Mouse (Mus musculus) left cerebral cortex, adult 2 months (tissue): ENCODE measurements at regions not wholly inside any gene's neighbourhood (a gene's known extent, or its start where the extent isn't known, plus 50 kb on each side); places are given as distances from the start of the nearest gene placed in this dataset.

Source experiments
- DNase-seq, 2 experiments: peaks; one replicate each; pipeline ENCODE4 v3.0.0; 2021 to 2022; ENCODE audit warnings: low spot score in 2 of 2, mixed read lengths in 1 of 2; ENCODE audit errors: extremely low spot score in 1 of 2
- H3K27ac ChIP-seq: fragments of 200-600 bp; 2 replicates; pipeline ENCODE4 v1.8.1; 2022
- H3K4me3 ChIP-seq: fragments of 200-600 bp; 2 replicates; pipeline ENCODE4 v1.8.1; 2022
- CTCF ChIP-seq: fragments of 200-600 bp; IDR thresholded peaks from 2 replicates; pipeline ENCODE4 v1.8.1; 2022; ENCODE audit warnings: antibody characterized with exemption, mild to moderate bottlenecking, moderate library complexity
- intact Hi-C: fragments of 180-260 bp; cut with DNase I; formaldehyde crosslinking; loops from one replicate; pipeline ENCODE4 v1.15.1; 2025

DNA sequence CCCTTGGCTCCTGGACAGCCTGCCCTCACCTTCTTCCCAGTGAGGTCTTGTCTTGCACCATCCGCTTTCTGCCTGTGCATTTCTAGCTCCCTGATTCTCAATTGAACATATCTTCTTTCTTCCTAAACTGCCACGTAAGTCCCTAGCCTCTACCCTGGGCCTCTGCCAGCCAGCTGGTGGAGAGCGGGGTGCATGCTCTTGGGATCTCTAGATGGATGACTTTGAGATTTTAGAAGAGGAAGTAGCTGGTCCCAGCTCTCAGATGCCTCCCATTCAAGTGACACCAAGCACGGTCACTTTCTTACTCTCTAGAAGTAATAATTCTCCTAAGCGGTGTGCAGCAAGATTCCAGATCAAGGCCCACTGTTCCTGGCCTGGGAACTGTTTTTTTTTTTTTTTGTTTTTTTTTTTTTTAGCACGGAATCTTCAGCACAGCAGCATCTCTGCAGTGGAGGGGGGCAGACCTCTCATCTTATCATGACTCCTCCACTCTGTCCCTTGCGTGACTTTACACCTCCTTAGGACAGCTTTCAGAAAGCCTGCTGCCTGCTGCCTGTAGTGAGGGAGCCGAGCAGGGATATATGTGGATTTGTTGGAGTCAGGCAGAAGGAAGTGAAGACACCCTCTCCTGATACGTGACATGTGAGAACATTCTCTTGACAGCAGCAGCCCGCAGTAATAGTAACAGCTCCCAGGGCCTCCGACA lies 453.6 kb upstream of the Zmiz1 start:
- DNase-seq: no peak
- Histone ChIP-seq H3K27ac (no peak overlapping the region), H3K4me3 (no peak overlapping the region)
- intact Hi-C loops: no loop called here
- no peak for TF ChIP-seq CTCF

DNA sequence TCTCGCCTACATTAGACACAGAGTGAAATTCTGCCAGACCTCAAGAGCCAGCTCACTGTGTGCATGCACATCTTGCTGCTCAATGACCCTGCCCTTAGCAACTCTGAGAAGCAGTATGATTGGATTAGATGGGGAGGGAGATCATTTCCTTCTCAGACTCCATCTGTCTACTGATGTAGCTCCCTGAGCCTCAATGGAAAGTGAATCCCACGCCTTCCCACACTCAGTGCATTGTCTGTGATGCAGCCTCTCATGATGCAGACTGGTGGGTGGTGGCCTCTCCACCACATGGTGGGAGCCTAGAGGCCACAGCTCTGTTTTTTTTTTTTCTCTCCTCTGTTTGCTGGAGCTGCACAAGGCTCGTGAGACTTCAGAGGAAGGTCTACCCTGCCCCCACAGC lies 447.1 kb upstream of the Zmiz1 start:
- H3K27ac ChIP-seq: no peak overlapping the region
- peak in 1 of 2 experiments; percentile 40 for DNase-seq
- no peak overlapping the region for H3K4me3 ChIP-seq
- intact Hi-C loops: loop anchor here (2.0 kb wide), 1 partner anchor 511 kb away; no protein-coding TSS in a partner anchor
- TF ChIP-seq CTCF: no peak

- peak overlapping the region; percentile 15 for H3K27ac ChIP-seq
Observed at GRCm38 (mm10) chr14:25015288-25016238, 443.4 kb upstream of the Zmiz1 start.

DNA sequence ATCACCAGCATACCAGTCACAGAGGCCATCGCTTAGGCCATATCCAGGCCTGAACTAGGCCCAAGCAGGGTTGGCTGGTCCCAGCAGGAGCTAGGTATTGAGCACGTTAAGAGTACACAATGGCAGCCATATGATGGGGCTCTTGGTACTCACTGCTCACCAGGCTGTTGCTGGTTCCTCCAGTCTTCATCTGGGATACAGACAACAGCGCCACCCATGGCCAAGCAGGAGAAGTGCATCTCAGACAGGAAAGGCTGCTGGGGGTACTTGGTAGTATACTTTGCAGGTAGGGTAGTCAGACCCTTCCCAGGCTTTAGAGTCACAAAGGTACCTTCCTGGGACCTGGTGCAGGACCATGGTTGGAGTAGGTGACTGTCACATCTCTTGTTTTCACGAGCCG lies 441.1 kb upstream of the Zmiz1 start:
- intact Hi-C loops: no loop called here
- Histone ChIP-seq H3K27ac (no peak overlapping the region), H3K4me3 (no peak overlapping the region)
- peak; percentile 57 for TF ChIP-seq CTCF
- DNase-seq: no peak

More at GRCm38 (mm10) chr14:25015288-25016238, 443.4 kb upstream of the Zmiz1 start:
- no peak overlapping the region for H3K4me3 ChIP-seq
- no peak for TF ChIP-seq CTCF
- intact Hi-C loops: no loop called here
- DNase-seq: no peak

- DNase-seq: no peak
- TF ChIP-seq CTCF: no peak
- H3K27ac ChIP-seq: no peak overlapping the region
- no peak overlapping the region for H3K4me3 ChIP-seq
- intact Hi-C loops: no loop called here
Observed at GRCm38 (mm10) chr14:25019306-25019905, 439.6 kb upstream of the Zmiz1 start.

DNA sequence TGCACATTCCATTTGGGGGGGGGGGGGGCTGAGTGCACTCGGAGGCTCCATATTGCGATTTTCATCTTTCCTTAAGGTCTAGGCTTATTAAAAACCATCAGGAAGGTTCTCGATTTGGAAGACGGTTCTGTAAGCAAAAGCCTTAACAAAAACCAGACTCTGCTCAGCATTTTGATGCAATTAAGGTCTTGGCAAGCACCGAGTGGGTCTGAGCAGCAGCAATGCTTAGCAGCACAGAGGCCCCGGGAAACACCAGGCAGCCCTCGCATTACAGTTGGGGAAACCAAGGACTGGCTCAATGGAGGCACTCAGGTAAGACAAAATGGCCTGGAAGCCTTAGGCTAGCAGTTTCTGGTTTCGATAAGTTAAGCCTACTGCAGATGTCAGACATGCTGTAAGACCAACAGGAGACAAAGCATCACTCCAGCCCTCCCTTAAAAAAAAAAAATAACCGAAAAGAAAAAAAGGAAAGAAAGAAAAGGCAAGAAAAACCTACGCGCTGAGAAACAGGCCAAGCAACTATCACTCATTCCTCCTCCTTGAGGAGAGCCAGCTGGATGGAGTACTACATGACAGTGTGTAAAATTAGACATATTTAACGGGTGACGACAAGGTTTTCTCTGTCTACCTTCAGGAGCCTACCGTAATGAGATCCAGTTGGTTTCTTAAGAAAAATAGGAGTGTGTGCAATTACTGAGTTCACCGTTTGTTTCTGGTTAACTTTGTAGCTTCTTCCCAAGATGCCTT lies 436.3 kb upstream of the Zmiz1 start:
- intact Hi-C loops: loop anchor here (10.0 kb wide), 1 partner anchor 432 kb away; the partner anchor contains the start of gene Zmiz1
- Histone ChIP-seq H3K4me3 (no peak overlapping the region), H3K27ac (no peak overlapping the region)
- no peak for TF ChIP-seq CTCF
- DNase-seq: peak in 1 of 2 experiments; percentile 17

DNA sequence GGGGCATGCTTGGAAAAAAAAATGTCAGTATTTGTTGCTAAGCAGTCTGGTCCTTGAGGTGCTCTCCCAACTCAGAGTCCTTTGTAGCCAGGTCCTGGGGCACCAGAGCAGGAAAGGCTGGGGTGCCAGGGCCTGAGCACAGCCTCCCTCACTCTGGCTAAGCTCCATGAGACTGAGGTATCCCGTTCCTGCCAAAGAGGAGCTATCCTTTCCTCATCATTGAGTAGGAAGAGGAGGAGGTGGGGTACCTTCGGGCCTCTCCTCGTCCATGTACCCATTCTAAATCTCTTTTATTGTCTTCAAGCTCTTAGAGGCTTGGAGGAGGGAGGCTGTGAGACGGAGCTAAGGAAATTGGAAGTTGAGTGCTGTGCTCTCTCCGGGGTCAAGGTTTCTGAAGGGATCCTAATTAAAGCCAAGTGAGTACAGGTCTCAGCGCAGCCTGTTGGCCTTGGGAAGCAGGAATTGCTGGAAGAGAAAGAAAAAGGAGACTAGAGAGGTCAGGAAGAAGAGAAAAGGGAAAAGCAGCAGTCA lies 435.6 kb upstream of the Zmiz1 start:
- intact Hi-C loops: loop anchor here (10.0 kb wide), 1 partner anchor 431 kb away; the partner anchor contains the start of gene Zmiz1
- TF ChIP-seq CTCF: no peak
- H3K27ac ChIP-seq: no peak overlapping the region
- no peak for DNase-seq
- no peak overlapping the region for H3K4me3 ChIP-seq

DNA sequence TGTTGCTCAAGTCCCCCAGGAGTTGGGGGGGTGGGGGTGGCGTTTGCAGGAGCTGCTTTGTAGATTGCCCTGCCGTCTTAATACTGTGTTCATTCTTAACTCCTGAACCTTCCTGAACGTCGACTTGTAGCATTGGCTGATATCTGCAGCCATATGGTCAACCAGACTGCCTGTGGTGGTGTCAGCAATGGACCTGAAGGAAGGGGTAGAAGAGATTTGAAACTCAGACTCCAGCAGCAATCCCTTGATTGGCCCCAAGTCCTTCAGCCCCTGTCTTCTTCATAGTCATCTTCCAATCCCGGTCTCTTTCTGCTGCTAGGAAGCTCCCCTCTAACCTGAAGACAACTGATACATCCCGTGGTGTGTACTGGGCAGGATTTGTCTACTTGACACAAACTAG lies 433.9 kb upstream of the Zmiz1 start:
- Histone ChIP-seq H3K27ac (no peak overlapping the region), H3K4me3 (no peak overlapping the region)
- TF ChIP-seq CTCF: no peak
- no peak for DNase-seq
- intact Hi-C loops: loop anchor here (10.0 kb wide), 1 partner anchor 430 kb away; the partner anchor contains the start of gene Zmiz1

DNA sequence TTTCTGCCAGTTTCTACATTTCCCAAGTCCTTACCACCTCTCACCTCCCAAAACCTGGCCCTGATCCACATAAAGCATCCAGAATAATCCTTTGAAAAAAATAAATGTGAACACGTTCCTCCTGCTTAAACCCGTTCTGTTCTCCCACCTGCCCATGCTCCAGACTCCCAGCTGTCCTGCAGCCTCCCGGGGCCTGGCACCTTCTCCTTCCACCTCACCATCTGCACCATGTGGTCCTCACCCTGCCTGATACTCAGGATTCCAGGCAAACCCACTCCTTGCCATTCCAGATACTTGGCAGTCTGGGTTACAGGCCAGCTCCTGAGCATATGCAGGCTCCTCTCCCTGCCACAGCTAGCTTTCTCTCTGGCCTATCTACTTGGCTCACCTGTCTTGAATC lies 431.9 kb upstream of the Zmiz1 start:
- no peak for DNase-seq
- intact Hi-C loops: loop anchor here (10.0 kb wide), 1 partner anchor 428 kb away; the partner anchor contains the start of gene Zmiz1
- no peak overlapping the region for H3K27ac ChIP-seq
- H3K4me3 ChIP-seq: no peak overlapping the region
- no peak for TF ChIP-seq CTCF

- Histone ChIP-seq H3K4me3 (no peak overlapping the region), H3K27ac (no peak overlapping the region)
- intact Hi-C loops: loop anchor here (10.0 kb wide), 1 partner anchor 427 kb away; the partner anchor contains the start of gene Zmiz1
- DNase-seq: no peak
- TF ChIP-seq CTCF: no peak
Observed at GRCm38 (mm10) chr14:25027842-25028241, 431.1 kb upstream of the Zmiz1 start.

GRCm38 (mm10) chr14:25030881-25031280 lies 428.1 kb upstream of the Zmiz1 start:
- H3K4me3 ChIP-seq: no peak overlapping the region
- TF ChIP-seq CTCF: peak; percentile 14; the same call in 1 of the 2 replicates
- no peak for DNase-seq
- intact Hi-C loops: loop anchor here (10.0 kb wide), 1 partner anchor 534 kb away; no protein-coding TSS in a partner anchor
- no peak overlapping the region for H3K27ac ChIP-seq
